Mouse (Mus musculus) erythroid progenitor cell, adult 5-6 weeks (primary cell): ENCODE measurements around the gene Hist1h2ae. TPM values are rescaled to one million over a fixed set of nuclear protein-coding genes. Genes with fewer than 3 reads are reported as not detected.
"Not testable (repeated sequence)": the region's sequence is repeated elsewhere in the genome, so short reads cannot be mapped to it uniquely, and the experiment has no call there.

Source experiments
- ATAC-seq: replicated peaks from 2 replicates; pipeline ENCODE4 v1.8.0; 2016; ENCODE audit warnings: moderate number of reproducible peaks, mild to moderate bottlenecking, moderate TSS enrichment, inconsistent platforms; ENCODE audit not compliant: poor library complexity, low FRiP score, severe bottlenecking
- total RNA-seq, 2 experiments: library from RNA; stranded (forward) in 1 of 2; stranded (reverse) in 1 of 2; fragments of 150-400 nt in 1 of 2; fragments of 186-747, 209-891 nt in 1 of 2; gene quantifications; 2 replicates each; pipeline versions ENCODE4 v1.2.3 to v1.2.4; 2015 to 2017; ENCODE audit warnings: low replicate concordance in 2 of 2

The Hist1h2ae gene
- total RNA-seq, 2 experiments from 2014 or later: 4.2 to 1,464 TPM

DNA sequence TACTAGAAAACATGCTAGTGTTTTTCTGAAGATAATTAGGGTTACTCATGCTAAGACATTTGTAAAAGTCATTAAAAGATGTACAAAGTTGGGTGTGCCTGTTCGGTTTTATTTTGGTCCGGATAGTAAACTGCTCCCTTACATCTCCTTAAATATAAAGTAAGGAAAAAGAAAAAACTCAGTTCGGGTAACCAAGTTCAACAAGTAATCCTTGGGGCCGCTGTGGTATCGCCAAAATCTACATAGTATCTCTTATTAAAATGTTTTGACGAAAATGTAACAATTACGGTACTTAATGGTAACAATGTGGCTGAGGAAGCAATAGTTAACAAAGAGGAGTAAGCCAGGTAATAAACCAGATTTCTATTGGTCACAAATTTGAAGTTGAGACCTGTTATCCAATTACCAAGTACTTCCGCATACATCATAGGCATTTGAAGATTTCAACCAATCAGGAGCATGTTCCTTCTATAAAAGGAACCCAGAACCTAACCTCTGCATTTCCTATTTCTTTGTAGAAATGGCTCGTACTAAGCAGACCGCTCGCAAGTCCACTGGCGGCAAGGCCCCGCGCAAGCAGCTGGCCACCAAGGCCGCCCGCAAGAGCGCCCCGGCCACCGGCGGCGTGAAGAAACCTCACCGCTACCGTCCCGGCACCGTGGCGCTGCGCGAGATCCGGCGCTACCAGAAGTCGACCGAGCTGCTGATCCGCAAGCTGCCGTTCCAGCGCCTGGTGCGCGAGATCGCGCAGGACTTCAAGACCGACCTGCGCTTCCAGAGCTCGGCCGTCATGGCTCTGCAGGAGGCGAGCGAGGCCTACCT lies 26.8 kb downstream of the Hist1h2ae start, which contains the start of gene Hist1h3f:
Gene Hist1h3f, plus strand, starts transcription at position 88 of the 822 bp plus-strand sequence.
- peak; percentile 82 for ATAC-seq

DNA sequence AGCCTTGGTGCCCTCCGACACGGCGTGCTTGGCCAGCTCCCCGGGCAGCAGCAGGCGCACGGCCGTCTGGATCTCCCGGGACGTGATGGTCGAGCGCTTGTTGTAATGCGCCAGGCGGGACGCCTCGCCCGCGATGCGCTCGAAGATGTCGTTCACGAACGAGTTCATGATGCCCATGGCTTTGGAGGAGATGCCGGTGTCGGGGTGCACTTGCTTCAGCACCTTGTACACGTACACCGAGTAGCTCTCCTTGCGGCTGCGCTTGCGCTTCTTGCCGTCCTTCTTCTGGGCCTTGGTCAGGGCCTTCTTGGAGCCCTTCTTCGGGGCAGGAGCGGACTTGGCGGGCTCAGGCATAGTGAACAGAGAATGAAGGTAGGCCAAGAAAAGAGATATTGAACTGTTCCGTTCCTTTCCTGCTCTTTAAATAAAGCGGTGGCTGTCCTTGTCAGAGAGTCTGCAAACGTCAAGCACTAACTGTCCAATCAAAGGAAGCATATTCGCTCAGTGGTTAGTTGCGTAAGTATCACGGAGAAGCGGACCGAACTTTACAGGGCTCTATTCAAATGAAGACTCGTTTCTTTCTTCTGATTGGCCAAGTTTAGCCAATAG lies 27.9 kb downstream of the Hist1h2ae start, which contains the start of gene Hist1h2bh:
Gene Hist1h2bh, minus strand, starts transcription at position 394 of the 609 bp plus-strand sequence.
- peak; percentile 84 for ATAC-seq

DNA sequence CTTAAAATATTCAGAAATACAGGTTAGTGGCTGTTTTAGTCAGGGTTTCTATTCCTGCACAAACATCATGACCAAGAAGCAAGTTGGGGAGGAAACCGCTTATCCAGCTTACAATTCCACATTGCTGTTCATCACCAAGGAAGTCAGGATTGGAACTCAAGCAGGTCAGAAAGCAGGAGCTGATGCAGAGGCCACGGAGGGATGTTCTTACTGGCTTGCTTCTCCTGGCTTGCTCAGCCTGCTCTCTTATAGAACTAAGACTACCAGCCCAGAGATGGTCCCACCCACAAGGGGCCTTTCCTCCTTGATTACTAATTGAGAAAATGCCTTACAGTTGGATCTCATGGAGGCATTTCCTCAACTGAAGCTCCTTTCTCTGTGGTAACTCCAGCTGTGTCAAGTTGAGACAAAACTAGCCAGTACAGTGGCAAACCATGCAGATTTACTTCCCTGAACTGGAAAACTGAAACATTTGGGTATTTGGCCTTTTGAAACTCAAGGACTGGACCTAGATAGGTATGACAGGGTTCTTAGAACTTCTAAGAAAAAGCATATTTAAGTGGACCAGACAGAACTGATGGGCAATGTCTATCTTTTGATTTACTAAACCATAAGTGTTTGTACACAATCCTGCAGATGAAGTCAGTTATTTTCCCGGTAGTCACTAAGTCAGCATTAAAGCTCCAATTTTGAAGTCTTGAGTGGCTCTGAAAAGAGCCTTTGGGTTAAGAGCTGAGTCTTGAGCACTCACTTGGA lies 28.6 kb downstream of the Hist1h2ae start:
- not testable (repeated sequence) for ATAC-seq

DNA sequence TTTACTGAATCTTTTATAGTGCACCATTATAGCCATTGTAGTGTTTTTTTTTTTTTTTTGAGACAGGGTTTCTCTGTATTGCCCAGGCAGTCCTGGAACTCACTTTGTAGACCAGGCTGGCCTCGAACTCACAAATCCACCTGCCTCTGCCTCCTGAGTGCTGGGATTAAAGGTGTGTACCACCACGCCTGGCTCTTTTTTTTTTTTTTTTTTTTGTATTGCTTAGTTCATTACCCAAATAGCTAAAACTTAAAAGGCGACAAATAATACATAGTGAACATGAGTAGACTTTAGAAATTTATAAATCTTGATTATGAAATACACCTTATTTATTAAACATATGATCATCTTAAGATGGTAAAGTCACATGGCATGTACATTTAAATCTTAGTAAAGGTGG lies 29.5 kb downstream of the Hist1h2ae start:
- no peak for ATAC-seq

DNA sequence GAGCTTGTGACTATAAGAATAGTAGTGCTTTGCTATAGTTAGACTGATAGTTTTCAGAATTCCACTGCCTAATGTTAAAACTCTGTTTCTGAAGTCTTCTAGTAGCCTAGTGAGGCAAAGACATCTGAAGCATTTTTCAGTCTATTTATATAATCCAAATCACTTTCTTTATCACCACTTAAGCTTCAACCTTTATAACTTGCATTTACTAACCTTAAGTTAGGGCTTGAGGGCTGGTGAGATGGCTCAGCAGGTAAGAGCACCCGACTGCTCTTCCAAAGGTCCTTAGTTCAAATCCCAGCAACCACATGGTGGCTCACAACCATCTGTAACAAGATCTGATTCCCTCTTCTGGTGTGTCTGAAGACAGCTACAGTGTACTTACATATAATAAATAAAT lies 31.2 kb downstream of the Hist1h2ae start:
- ATAC-seq: not testable (repeated sequence)

DNA sequence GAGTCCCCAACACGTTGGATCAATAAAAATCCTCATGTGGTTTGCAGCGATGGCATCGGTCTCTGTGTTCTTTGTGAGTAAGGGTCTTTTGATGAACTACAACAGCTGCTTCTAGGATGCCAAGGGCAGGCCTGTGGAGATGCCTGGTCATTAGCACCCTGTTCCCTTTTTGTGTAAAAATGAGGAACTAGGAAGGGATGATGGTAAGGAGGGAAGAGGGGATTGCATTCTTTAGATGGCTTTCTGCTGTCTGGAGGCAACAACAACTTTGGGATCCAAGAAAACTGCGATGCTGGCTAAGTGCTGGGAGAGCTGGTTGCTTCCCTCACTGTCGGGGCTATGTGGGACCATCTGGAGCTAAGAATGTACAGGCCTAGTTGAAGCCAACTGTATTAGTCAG lies 32.8 kb downstream of the Hist1h2ae start:
- no peak for ATAC-seq

DNA sequence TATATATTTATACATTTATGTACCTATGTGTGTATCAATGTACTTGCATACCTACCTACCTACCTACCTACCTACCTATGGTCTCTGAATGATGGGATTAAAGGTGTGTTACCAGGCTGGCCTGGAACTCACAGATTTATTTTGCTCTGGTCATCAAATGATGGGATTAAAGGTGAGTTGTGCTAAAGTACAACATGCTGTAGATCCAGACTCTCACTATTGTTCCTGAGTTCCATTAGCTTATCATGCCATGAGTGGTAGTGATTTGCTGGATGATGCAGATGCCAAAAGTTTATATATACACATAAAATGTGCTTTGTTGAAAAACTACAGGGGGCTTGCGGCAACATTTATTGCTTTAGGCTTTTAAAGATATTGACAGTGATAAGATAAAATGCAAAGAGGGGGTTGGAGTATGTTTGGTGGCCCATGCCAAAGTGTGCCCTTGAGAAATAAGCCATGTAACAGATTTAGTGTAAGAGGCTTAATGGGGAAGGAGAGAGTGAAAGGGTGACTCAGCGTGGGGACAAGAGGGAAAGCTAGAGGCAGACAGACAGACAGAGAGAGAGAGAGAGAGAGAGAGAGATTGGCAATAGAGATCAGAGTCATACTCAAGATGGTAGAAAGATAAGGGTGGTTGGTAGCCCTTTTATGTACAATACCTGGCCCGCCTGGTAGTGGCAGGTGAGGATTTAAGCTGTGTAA lies 33.9 kb downstream of the Hist1h2ae start:
- no peak for ATAC-seq

DNA sequence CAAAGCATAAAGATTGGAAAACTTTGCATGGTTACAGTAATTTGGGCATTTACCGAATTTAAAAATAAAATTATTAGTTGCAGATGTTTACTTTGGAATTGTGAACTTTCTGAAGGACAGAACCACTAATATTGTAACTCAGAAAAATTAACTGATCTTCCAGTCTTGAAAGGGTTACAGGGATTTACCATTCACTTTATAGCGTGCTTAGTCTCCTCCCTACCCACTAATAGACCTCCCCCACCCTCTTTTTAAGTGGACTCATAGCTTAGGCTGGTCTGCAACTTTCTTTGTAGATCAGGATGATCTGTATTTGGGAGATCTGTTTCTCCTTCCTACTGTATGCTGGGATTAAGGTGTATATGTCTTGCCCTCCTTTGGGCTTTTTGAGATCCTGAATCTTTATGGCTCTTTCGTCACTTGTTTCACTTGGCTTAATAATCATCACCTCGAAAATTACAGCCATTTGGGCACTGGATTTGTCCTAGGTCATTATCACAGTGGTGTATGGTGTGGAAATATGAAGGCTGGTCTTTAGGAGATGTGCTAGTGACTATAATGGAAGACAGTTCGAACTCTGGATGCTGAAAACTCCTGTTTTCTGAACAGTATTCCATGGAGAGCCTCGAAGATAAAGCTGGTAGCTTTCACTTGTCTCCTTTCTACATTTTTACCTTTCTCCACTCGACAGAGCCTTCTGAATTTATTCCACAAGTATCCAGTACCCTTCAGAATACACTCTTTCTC lies 34.8 kb downstream of the Hist1h2ae start:
- no peak for ATAC-seq

DNA sequence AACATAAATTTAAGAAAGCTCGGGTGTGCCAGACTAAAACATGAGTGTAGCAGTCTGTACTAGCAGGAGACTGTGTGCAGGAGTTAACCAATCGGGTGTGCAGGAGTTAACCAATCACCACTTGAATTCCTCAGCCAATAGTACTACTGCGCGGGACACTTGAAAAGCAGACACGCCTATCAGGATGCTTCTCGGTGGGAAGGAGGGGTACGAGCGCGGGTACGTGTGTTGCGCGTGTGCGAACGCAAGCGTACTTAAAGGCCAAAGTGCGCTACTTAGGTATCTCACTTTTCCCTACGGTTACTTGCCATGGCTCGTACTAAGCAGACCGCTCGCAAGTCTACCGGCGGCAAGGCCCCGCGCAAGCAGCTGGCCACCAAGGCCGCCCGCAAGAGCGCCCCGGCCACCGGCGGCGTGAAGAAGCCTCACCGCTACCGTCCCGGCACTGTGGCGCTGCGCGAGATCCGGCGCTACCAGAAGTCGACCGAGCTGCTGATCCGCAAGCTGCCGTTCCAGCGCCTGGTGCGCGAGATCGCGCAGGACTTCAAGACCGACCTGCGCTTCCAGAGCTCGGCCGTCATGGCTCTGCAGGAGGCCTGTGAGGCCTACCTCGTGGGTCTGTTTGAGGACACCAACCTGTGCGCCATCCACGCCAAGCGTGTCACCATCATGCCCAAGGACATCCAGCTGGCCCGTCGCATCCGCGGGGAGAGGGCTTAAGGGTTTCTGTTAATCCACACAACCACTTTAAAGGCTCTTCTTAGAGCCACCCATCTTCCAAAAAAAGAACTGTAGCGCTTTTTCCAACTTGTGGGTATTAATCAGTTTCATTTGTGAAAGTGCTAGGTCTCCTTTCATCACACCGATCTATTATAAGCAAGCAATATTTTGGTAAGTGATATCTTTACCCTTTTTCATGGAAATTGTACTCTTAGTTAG lies 35.6 kb downstream of the Hist1h2ae start, which contains the start of gene Hist1h3g:
Gene Hist1h3g, plus strand, starts transcription at position 286 of the 939 bp plus-strand sequence.
- ATAC-seq: peak; percentile 70

DNA sequence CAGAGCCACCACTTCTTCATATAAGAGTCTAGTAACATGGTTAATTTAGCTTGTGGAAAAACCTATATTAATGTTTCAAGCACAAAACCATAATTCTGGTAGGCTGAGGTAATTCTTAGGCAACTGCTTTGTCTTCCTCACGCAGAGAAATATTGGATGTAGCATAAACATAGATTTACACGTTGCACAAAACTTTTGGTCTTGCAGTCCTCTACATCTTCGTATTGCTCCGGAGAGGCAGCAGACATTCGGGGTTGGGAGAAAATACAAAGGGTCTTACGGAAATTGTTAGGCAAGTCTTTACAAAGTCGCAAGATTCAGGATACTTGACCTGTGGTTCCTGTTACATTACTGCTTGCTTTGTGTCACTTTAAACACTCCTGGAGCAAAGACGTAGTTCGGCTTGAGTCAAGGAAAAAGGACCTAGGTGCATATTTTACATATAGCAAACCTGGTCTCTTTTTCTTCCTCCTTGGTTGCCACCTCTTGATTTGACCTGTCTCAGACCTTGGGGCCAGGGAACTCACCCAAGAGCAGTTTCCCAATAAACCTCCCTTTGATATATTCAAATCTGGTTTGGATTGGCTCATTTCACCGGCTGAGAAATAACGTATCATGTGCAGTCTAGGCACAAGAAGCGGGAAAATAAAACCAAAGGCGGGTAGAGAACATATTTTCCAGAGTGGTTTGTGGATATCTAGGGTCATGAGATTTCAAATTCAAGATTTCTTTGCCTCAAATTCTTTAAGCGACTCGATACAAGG lies 36.5 kb downstream of the Hist1h2ae start:
- ATAC-seq: peak; percentile 23

DNA sequence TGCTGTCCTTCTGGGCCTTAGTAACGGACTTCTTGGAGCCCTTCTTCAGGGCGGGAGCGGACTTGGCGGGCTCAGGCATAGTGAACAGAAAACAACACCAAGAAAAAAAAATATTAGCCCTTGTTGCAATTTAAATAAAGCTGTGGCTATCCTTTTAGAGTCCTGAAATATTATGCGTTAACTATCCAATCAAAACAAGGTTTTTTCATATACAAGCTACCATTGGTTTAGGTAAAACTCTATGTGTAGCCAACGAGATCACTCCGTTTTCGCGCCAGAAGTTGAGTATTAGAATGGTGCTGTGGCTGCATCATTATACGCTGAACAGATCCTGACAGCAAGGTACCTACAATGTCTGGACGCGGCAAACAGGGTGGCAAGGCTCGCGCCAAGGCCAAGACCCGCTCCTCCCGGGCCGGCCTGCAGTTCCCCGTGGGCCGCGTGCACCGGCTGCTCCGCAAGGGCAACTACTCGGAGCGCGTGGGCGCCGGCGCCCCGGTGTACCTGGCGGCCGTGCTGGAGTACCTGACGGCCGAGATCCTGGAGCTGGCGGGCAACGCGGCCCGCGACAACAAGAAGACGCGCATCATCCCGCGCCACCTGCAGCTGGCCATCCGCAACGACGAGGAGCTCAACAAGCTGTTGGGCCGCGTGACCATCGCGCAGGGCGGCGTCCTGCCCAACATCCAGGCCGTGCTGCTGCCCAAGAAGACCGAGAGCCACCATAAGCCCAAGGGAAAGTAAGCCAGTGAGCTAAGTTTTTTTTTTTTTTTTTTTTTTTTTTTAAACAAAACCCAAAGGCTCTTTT lies 37.3 kb downstream of the Hist1h2ae start, which contains the start of gene Hist1h2af:
Gene Hist1h2af, plus strand, starts transcription at position 347 of the 808 bp plus-strand sequence.
- peak; percentile 47 for ATAC-seq

DNA sequence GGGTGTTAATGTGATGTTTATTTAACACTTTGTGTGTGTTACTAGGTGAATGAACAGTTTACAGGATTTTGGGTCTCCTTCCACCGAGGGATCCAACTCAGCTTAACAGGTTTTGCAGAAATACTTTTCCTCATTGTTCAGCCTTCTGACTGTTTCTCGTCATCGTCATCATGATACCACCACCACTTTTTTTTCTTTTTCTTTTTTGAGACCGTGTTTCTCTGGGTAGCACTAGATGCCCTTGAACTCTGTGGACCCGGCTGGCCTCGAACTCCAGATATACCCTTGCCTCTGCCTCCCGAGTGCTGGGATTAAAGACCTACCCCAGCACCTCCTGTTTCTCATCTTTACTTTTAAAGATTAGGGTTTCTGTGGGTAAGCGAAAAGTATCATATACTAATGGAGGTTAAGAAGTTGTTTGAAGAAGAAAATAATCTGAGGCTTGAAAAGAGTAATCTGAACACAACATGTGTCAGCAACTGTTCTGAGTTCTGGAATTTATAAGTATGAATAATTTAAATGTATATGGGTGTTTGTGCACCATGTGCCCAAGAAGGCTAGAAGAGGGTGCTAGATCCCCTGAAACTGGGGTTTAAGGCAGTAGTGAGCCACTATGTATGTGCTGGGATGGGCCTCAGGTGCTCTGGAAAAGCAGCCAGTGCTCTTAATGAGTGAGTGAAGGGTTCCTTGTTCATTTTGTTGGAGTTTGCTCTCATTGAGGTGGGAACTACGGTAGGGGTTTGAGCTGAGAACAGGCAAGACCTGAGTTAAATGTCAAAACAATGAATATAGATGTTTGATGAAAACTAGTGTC lies 38.6 kb downstream of the Hist1h2ae start:
- no peak for ATAC-seq

DNA sequence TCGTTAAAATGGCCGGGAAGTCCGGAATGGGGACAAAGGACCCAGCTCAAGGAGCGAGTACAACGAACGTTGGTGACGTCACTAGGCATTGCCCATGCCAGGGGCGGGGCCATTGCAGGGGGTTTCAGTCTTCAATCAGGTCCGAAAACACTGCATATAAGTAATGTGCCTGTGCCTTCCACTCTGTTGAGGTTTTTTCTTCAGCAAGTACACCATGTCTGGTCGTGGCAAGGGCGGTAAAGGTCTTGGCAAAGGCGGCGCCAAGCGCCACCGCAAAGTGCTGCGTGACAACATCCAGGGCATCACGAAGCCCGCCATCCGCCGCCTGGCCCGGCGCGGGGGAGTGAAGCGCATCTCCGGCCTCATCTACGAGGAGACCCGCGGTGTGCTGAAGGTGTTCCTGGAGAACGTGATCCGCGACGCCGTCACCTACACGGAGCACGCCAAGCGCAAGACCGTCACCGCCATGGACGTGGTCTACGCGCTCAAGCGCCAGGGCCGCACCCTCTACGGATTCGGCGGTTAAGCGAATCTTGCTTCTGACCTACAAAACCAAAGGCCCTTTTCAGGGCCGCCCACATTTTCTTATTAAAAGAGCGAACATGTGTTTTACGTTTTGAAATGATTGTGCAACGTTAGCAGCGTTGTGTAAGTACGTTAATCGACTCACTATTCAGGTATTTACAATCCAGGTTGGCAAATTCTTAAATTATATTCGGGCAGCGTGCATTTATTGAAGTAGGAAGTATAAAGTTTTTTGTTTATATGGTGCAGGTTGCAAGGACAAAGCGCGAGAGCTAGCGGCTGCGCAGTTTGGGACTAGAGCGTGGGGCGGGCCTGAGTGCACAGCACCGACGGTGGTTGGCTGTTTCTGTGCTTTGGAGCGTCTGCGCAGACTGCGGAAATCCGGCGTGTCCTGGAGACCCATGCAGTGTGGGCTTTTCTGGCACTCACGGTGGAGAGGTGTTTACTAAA lies 39.8 kb downstream of the Hist1h2ae start, which contains the start of gene Hist1h4h:
Gene Hist1h4h, plus strand, starts transcription at position 150 of the 975 bp plus-strand sequence.
- peak; percentile 50 for ATAC-seq

DNA sequence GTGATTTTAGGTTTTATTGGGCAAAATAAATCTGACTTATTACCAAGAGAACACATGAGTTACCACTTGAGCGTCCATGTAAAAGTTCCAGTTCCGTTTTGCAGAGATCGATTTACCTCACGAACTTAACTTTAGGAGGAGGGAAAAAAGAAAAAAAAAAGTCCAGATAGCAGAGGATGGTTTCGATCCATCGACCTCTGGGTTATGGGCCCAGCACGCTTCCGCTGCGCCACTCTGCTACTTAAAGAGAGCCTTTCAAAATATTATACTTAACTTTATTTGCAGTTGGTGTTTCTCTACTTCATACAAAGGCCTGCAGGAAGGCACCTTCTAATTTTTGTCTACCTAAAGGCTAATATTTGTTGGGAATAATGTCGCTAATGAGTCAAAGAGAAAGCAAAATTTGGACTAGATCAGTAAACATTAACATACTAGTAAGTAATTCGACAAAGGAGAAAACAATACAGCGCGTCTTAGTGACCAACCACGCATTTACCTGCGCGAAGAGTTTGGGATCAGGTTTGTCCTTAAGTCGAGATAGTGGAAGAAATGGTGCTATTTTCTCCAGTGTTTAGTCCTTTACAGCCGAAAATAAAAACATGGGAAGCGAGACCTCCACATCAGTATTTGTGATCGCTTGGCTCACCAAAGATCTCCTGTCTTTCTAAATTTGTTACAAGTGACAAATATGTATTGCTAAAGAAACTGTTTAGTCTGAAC lies 40.7 kb downstream of the Hist1h2ae start:
- no peak for ATAC-seq
